Mouse (Mus musculus) lung, adult 2 months (tissue): Measurements from ENCODE around the gene Egfl8. TPM values are rescaled to one million over a fixed set of nuclear protein-coding genes. Genes with fewer than 3 reads are reported as not detected.

ENCODE experiments used
- DNase-seq: peaks from one replicate; pipeline ENCODE4 v3.0.0; 2022
- H3K4me1 ChIP-seq: fragments of 200-500 bp; 2 replicates; pipeline ENCODE4 v1.6.1; 2011; ENCODE audit warnings: low read length; ENCODE audit not compliant: control insufficient read depth, insufficient read depth
- H3K4me3 ChIP-seq: fragments of 200-500 bp; replicated peaks from 2 replicates; pipeline ENCODE3; 2011; ENCODE audit warnings: low read depth, mild to moderate bottlenecking, control low read depth, low read length; ENCODE audit errors: extremely low read depth
- CTCF ChIP-seq: fragments of 200-500 bp; IDR thresholded peaks from 2 replicates; pipeline ENCODE4 v1.5.1; 2011; ENCODE audit warnings: mild to moderate bottlenecking, low read length, control low read depth; ENCODE audit not compliant: insufficient read depth
- POLR2A ChIP-seq: fragments of 200-500 bp; IDR thresholded peaks from 2 replicates; pipeline ENCODE4 v1.6.1; 2011; ENCODE audit warnings: low read depth, mild to moderate bottlenecking, control low read depth, low read length, borderline replicate concordance; ENCODE audit errors: extremely low read depth
- WGBS: fragments of 180-500 bp; shearing (Covaris S2); methylation state at CpG from one replicate; pipeline ENCODE4 v1.1.7; 2018; 5-methylcytosine and 5-hydroxymethylcytosine counted together
- polyA plus RNA-seq: library from polyadenylated mRNA; depleted of rRNA; stranded (reverse); fragments of >200 nt; gene quantifications from 2 replicates; pipeline ENCODE4 v1.2.3, GENCODE M21; 2012

Egfl8 gene
- polyA plus RNA-seq, 1 experiment: 8.2 TPM

DNA sequence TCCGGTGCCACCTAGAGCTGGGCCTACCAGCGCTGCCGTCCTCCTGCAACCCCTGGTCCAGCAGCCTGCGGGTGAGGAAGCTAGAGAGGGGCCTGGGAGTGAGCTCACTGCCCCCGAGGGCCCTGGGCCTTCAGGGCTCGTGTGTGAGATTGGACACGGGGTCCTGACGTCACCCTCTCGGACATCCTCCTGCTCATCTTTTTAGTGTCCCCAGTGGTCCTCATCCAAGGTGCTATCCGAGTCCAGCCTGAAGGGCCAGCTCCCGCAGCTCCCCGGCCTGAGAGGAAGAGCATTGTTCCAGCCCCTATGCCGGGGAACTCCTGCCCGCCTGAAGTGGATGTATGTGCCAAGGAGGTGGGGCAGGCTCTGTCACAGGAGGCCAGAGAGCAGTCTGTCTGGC is 35.0 kb upstream of the Egfl8 start:
- WGBS: 80% methylated on average over 14 of the region's 14 CpGs
- no peak for DNase-seq
- TF ChIP-seq POLR2A (no peak), CTCF (no peak)
- Histone ChIP-seq H3K4me1 (peaks cover 16% of the 10 kb centered on the region), H3K4me3 (no peak overlapping the region)

DNA sequence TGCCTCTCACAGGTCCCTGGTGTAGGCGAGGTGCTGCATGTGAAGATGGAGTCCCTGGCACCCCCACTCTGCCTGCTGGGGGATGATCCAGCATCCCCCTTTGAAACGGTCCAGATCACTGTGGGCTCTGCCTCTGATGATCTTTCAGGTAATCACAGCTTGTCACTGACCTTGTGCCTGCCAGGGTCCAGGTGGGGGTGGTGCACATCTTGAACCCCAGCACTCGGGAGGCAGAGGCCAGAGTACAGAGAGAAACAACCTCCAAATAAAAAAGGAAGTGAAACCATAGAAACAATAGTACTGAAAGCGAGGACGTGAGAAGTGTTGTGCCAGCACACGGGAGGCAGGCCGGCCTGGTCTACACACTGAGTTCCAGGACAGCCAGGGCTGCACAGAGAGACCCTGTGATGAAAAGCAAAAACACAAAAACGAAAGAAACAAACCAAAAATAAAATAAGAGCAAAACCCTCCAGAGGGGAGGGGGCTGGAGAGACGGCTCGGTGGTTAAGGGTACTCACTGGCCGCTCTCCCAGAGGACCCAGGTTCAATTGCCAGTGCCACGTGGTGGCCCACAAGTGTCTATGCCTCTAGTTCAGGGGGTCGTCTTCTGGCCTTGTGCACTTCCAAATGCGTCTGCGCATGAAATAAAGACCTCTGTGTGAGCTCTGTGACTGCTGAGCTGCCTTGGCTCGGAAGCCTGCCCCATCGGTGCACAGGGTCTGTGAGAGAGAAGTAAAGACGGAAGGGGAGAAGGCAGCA is 33.5 kb upstream of the Egfl8 start:
- DNase-seq: no peak
- no peak overlapping the region for H3K4me3 ChIP-seq
- TF ChIP-seq POLR2A (no peak), CTCF (no peak)
- 83% methylated on average over 18 of the region's 18 CpGs for WGBS
- H3K4me1 ChIP-seq: peaks cover 9% of the 10 kb centered on the region

DNA sequence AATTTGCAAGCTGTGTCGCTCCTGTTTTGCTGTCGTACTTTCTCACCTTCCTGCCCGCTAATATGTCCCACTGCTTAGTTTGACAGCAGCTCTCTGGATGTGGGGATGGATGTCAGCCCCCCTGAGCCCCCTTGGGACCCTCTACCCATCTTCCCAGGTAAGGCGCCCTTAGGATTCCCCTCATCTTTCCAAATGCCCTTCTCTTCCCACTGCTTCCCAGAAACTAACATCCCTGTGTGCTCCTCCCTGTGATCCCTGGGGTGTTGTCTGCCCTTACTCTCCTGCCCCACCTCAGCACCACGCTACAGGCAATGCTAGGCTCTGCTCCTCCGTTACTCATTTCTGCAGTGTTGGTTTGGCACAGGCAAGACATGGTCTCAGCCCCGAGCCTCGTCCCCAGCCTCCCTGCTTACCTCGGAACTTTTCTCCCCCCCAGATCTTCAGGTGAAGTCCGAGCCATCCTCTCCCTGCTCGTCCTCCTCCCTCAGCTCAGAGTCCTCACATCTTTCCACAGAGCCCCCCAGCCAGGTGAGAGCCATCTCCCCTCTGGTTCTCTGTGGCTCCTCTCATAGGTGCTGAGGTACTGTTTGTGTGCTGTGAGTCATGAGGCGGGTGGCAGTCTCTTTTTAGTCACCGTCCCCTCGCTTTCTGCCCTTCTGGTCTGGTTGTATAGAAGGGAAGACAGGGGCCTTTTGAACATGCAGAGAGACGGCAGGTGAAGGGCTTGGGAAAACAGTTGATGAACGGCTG is 32.5 kb upstream of the Egfl8 start:
- WGBS: 82% methylated on average over 16 of the region's 16 CpGs
- DNase-seq: no peak
- Histone ChIP-seq H3K4me3 (no peak overlapping the region), H3K4me1 (peaks cover 5% of the 10 kb centered on the region; the same call in 1 of the 2 replicates)
- TF ChIP-seq CTCF: no peak
- no peak for TF ChIP-seq POLR2A

DNA sequence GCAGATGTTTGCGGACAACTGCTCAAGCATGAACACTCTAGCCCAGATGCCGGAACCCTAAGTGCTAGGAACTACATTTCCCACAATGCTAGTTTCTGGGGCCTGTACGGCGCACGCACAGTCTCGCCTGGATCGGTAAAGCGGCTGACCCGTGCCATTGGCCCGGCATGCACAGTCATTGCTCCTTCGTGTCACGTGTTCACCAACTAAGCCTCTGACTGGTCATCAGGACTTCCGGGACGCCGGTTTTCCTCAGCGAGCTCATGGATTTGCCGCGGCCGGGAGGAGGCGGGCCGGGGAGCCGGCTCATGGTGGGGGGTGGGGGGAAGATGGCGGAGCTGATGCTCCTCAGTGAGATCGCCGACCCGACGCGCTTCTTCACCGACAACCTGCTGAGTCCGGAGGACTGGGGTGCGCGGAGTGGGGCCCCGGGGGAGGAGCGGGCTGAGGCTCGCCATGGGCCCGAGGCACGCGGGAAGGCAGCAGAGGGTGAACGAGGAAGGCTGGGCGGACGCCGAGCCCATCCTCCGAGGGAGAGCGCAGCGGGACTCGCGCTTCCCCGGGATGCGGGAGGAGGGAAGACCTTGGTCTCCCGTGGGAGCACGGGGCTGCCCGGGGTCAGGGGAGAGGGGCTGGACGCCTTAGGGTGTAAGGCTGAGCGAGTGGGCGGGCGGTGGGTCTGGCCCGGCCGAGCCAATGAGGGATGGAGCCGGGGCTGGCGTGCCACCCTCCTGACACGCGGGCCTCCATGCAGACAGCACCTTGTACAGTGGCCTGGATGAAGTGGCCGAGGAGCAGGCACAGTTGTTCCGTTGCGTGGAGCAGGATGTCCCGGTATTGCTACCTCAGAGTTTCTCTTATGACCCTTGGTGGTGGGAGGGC is 31.4 kb upstream of the Egfl8 start, which contains the start of gene Atf6b:
TSS of gene Atf6b (plus strand) at position 241 of the 882 bp plus-strand sequence.
- peaks cover 5% of the 10 kb centered on the region; the same call in 1 of the 2 replicates for H3K4me1 ChIP-seq
- peak; percentile 84 for DNase-seq
- under 1% methylated on average over 66 of the region's 66 CpGs for WGBS
- H3K4me3 ChIP-seq: peak within 1 kb of the TSS; percentile 82
- TF ChIP-seq POLR2A (peak; percentile 51; the same call in 1 of the 2 replicates), CTCF (no peak)

DNA sequence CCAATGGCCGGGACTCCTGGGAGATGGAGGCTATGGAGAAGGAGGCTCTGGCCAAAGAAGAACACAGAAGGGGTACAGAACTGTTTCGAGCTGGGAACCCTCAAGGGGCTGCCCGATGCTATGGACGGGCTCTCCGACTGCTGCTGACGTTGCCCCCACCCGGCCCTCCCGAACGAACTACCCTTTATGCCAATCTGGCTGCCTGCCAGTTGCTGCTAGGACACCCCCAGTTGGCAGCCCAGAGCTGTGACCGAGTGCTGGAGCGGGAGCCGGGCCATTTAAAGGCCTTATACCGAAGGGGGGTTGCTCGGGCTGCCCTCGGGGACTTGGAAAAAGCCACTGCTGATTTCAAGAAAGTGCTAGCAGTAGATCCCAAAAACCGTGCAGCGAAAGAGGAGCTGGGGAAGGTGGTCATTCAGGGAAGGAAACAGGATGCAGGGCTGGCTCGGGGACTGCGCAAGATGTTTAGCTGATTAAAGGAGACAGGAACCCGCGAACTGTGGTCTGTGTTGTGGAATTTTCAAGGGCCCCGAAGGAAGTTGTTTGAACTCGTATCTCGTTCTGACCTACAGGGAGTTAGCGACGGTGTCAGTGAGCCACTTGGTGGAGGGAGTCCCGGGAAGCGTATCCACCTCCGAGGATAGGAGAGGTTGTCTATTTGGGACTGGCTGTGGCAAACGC is 30.2 kb upstream of the Egfl8 start:
- Histone ChIP-seq H3K4me1 (peaks cover 5% of the 10 kb centered on the region), H3K4me3 (no peak overlapping the region)
- WGBS: 65% methylated on average over 30 of the region's 30 CpGs
- no peak for DNase-seq
- no peak for TF ChIP-seq POLR2A
- no peak for TF ChIP-seq CTCF

DNA sequence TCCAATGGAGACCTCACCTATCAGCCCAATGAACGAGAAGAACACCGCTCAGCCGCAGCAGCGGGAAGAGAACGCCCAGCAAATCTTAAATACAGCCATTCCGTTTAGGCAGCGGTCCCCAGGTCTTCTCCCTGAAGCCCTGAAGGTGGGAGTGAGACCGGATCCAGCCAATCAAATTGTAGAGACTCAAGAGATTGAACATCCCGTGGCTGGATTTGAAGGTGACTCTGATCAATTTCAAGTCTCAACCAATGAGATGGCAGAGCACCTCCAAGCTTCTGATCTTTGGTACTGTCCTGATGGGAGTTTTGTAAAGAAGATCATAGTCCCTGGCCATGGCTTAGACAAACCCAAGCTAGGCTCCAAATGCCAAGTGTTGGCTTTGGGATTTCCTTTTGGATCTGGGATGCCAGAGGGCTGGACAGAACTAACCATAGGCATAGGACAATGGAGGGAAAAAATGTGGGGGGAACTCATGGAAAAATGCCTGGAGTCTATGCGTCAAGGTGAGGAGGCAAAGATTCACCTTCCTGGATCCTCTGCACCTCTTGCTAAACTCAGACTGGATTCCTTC is 29.6 kb upstream of the Egfl8 start:
- Histone ChIP-seq H3K4me3 (peak overlapping the region; percentile 73), H3K4me1 (peaks cover 5% of the 10 kb centered on the region)
- DNase-seq: no peak
- WGBS: 42% methylated on average over 10 of the region's 10 CpGs
- no peak for TF ChIP-seq POLR2A
- no peak for TF ChIP-seq CTCF

DNA sequence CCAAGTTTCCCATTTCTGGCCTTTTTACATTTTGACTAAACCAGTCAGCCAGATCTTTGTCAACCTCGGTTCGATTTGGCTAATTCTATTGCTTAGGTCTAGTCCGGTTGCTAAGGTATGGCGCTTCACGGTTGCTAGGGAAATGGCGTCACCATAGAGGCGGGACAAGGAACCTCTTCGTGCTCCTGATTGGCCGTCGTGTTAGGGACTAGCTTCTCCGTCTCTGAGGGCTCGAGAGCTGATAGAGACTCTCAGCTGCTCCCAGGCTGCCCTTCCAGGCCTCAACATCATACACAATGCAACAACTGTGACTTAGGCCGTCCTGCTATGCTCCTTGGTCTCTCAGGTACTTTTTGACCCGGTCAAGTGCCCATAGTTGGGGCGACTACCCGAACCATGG is 28.8 kb upstream of the Egfl8 start, which contains the start of gene Fkbpl:
TSS of gene Fkbpl (plus strand) at position 157 of the 400 bp plus-strand sequence.
- peak within 1 kb of the TSS; percentile 73 for H3K4me3 ChIP-seq
- peaks cover 5% of the 10 kb centered on the region for H3K4me1 ChIP-seq
- under 1% methylated on average over 16 of the region's 16 CpGs for WGBS
- peak; percentile 96 for DNase-seq
- no peak for TF ChIP-seq CTCF
- peak; percentile 51; the same call in 1 of the 2 replicates for TF ChIP-seq POLR2A

DNA sequence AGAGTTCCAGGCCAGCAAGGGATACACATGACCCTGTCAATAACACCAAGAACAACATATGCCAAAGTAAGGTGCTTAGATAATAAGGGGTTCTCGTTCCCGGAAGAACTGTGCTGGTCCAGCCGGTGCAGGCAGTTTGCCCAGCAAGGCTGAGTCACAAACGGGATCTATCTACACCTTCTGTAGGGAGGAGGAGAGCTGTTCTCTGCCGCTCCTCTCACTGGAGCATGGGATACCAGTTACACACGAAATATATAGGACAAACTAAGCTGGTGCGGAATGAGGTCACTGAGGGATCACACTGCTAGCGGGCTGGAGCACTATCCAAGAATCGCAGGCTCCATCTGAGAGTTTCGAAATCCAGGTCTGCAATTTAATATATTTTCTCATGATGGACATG is 28.2 kb upstream of the Egfl8 start:
- 71% methylated on average over 10 of the region's 10 CpGs for WGBS
- no peak overlapping the region for H3K4me3 ChIP-seq
- peaks cover 5% of the 10 kb centered on the region for H3K4me1 ChIP-seq
- TF ChIP-seq POLR2A: no peak
- no peak for TF ChIP-seq CTCF
- no peak for DNase-seq

DNA sequence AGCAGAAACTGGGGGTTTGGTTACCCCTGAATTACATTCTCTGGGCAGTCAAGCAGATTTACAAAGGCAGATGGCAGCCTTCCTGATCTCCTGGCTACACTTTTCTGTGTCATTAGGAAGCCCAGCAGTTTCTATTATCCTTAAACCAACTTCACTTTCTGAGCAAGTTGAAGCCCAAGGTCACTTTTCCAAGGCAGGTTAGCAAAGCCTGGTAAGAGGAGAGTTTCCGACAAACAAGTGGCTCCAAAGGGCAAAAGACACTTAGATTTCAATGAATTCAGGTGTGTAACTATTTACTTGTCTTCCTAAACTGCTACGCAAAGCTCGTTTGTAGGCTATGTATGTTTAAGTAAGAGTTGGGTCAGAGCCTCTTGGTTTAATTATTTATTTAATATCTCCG is 27.6 kb upstream of the Egfl8 start:
- no peak for DNase-seq
- WGBS: 84% methylated on average over 4 of the region's 4 CpGs
- TF ChIP-seq CTCF (no peak), POLR2A (no peak)

More for the DNA sequence above, 27.6 kb upstream of the Egfl8 start:
- Histone ChIP-seq H3K4me1 (peaks cover 5% of the 10 kb centered on the region), H3K4me3 (no peak overlapping the region)
